Mouse (Mus musculus): ENCODE measurements around the gene Inpp5d.
A peak's percentile ranks its signal among the peaks of the same experiment; 100 is the strongest.

The Inpp5d gene

GRCm38 (mm10) chr1:87623977-87624666 is 4.0 kb downstream of the Inpp5d start:
- DNase-seq (ENCODE audit: low read depth, low spot score), result no peak

GRCm38 (mm10) chr1:87624826-87625225 is 4.7 kb downstream of the Inpp5d start:
- no peak for DNase-seq (ENCODE audit: low read depth, low spot score)

GRCm38 (mm10) chr1:87625254-87626025 is 5.3 kb downstream of the Inpp5d start:
- no peak for DNase-seq (ENCODE audit: low read depth, low spot score)

GRCm38 (mm10) chr1:87626344-87626743 is 6.2 kb downstream of the Inpp5d start:
- peak; percentile 49 for DNase-seq (ENCODE audit: low read depth, low spot score)

- DNase-seq (ENCODE audit: low read depth, low spot score), result no peak
Measured at GRCm38 (mm10) chr1:87628085-87628484, 8.0 kb downstream of the Inpp5d start.

- DNase-seq (ENCODE audit: low read depth, low spot score), result no peak
Measured at GRCm38 (mm10) chr1:87631584-87631983, 11.5 kb downstream of the Inpp5d start.

- DNase-seq (ENCODE audit: low read depth, low spot score), result peak; percentile 21
Measured at GRCm38 (mm10) chr1:87632163-87632562, 12.1 kb downstream of the Inpp5d start.

- DNase-seq (ENCODE audit: low read depth, low spot score), result no peak
Measured at GRCm38 (mm10) chr1:87636716-87637117, 16.6 kb downstream of the Inpp5d start.

- DNase-seq (ENCODE audit: low read depth, low spot score), result peak; percentile 71
Measured at GRCm38 (mm10) chr1:87637121-87637877, 17.2 kb downstream of the Inpp5d start.

- DNase-seq (ENCODE audit: low read depth, low spot score), result no peak
Measured at GRCm38 (mm10) chr1:87637878-87638600, 17.9 kb downstream of the Inpp5d start.

GRCm38 (mm10) chr1:87639724-87640123 is 19.6 kb downstream of the Inpp5d start:
- no peak for DNase-seq (ENCODE audit: low read depth, low spot score)

- DNase-seq (ENCODE audit: low read depth, low spot score), result peak; percentile 57
Measured at GRCm38 (mm10) chr1:87640165-87640661, 20.1 kb downstream of the Inpp5d start.

GRCm38 (mm10) chr1:87643016-87643415 is 22.9 kb downstream of the Inpp5d start:
- no peak for DNase-seq (ENCODE audit: low read depth, low spot score)

- no peak for DNase-seq (ENCODE audit: low read depth, low spot score)
Measured at GRCm38 (mm10) chr1:87645041-87645440, 24.9 kb downstream of the Inpp5d start.

GRCm38 (mm10) chr1:87645748-87646147 is 25.6 kb downstream of the Inpp5d start:
- no peak for DNase-seq (ENCODE audit: low read depth, low spot score)

GRCm38 (mm10) chr1:87647820-87648219 is 27.7 kb downstream of the Inpp5d start:
- DNase-seq (ENCODE audit: low read depth, low spot score), result no peak

- peak; percentile 40 for DNase-seq (ENCODE audit: low read depth, low spot score)
Measured at GRCm38 (mm10) chr1:87648657-87649056, 28.5 kb downstream of the Inpp5d start.

- DNase-seq (ENCODE audit: low read depth, low spot score), result no peak
Measured at GRCm38 (mm10) chr1:87649219-87649805, 29.2 kb downstream of the Inpp5d start.

- no peak for DNase-seq (ENCODE audit: low read depth, low spot score)
Measured at GRCm38 (mm10) chr1:87649958-87650474, 29.9 kb downstream of the Inpp5d start.

GRCm38 (mm10) chr1:87650611-87651079 is 30.5 kb downstream of the Inpp5d start:
- peak; percentile 33 for DNase-seq (ENCODE audit: low read depth, low spot score)

- DNase-seq (ENCODE audit: low read depth, low spot score), result no peak
Measured at GRCm38 (mm10) chr1:87651436-87651835, 31.3 kb downstream of the Inpp5d start.

Data from brain, adult 2 months (tissue).